Mouse (Mus musculus) heart, postnatal 4 days (tissue): ENCODE data around the gene Dmbt1. TPM values are rescaled to one million over a fixed set of nuclear protein-coding genes. Genes with fewer than 3 reads are reported as not detected.
"Not testable (repeated sequence)": the region's sequence is repeated elsewhere in the genome, so short reads cannot be mapped to it uniquely, and the experiment has no call there.

Source experiments
- DNase-seq: peaks from one replicate; pipeline ENCODE4 v3.0.0; 2021
- total RNA-seq, 2 experiments: library from RNA; stranded (reverse); gene quantifications; 2 replicates each; pipeline ENCODE4 v1.2.3; 2021

Dmbt1 gene
- total RNA-seq, 2 experiments from 2014 or later, result not detected

GRCm38 (mm10) chr7:131054808-131055370 is 23.0 kb downstream of the Dmbt1 start:
- DNase-seq, result no peak

- DNase-seq, result not testable (repeated sequence)
Observed at GRCm38 (mm10) chr7:131057918-131058317, 26.1 kb downstream of the Dmbt1 start.

- DNase-seq, result peak; percentile 48
Observed at GRCm38 (mm10) chr7:131059808-131060207, 28.0 kb downstream of the Dmbt1 start.

DNA sequence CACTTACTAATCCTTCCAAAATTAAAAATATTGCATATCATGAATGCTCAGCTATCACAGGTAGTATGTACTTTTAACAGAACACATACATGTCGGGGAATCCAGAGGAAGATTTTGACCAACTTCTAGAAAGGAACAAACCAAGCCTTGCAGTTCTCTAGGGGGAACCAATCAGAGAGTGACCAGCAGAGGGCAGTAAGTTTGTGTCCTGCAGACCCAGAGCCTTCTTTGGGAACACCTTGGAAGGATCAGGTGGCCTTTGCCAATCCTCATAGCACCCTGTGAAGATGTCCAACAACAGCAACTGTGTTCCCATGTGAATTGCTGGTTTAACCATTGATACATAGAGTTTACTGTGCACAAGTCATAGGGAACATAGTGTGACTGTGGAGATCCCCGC is 30.7 kb downstream of the Dmbt1 start:
- no peak for DNase-seq

DNA sequence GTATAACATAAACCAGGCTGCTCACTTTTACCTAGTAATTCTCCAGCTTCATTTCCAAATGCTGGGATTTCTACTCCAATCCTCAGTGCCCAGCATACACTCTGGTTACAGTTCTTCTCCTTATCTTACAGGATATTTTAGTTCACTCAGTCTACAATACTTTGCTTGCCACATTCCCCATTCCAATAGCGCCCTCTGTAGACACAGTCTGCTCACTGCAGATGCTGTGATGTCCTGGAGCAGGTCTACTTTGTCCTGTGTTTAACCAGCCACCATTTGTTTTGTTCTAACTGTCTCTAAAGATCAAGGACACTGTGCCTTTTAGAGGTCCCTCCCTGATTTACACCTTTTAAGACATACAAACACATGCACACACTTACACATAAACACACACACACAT is 36.3 kb downstream of the Dmbt1 start:
- peak; percentile 68 for DNase-seq

- not testable (repeated sequence) for DNase-seq
Observed at GRCm38 (mm10) chr7:131073476-131073875, 41.6 kb downstream of the Dmbt1 start.

DNA sequence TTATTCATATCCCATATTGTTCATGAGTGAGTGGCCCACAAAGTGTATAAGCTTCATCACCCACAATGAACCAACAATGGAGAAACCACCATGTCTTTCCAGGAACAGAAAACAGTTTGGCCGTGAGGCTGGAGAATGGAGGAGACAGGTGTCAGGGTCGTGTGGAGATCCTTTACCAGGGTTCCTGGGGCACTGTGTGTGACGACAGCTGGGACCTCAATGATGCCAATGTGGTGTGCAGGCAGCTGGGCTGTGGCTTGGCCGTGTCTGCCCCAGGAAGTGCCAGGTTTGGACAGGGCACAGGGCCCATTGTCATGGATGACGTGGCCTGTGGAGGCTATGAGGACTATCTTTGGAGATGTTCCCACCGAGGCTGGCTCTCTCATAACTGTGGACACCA is 42.2 kb downstream of the Dmbt1 start:
- DNase-seq, result not testable (repeated sequence)

DNA sequence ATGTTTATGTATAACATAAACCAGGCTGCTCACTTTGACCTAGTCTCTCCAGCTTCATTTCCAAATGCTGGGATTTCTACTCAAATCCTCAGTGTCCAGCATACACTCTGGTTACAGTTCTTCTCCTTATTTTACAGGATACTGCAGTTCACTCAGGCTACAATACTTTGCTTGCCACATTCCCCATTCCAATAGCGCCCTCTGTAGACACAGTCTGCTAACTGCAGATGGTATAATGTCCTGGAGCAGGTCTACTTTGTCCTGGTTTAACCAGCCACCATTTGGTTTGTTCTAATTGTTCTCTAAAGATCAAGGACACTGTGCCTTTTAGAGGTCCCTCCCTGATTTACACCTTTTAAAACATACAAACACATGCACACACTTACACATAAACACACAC is 44.1 kb downstream of the Dmbt1 start:
- DNase-seq, result peak; percentile 56

DNA sequence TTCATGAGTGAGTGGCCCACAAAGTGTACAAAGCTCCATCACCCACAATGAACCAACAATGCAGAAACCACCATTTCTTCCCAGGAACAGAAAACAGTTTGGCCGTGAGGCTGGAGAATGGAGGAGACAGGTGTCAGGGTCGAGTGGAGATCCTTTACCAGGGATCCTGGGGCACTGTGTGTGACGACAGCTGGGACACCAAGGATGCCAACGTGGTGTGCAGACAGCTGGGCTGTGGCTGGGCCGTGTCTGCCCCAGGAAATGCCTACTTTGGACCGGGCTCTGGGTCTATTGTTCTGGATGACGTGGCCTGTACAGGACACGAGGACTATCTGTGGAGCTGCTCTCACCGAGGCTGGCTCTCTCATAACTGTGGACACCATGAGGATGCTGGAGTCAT is 50.5 kb downstream of the Dmbt1 start:
- DNase-seq, result not testable (repeated sequence)

- DNase-seq, result peak; percentile 71
Observed at GRCm38 (mm10) chr7:131112486-131112885, 80.6 kb downstream of the Dmbt1 start.

- peak; percentile 30 for DNase-seq
Observed at GRCm38 (mm10) chr7:131113676-131114075, 81.8 kb downstream of the Dmbt1 start.

DNA sequence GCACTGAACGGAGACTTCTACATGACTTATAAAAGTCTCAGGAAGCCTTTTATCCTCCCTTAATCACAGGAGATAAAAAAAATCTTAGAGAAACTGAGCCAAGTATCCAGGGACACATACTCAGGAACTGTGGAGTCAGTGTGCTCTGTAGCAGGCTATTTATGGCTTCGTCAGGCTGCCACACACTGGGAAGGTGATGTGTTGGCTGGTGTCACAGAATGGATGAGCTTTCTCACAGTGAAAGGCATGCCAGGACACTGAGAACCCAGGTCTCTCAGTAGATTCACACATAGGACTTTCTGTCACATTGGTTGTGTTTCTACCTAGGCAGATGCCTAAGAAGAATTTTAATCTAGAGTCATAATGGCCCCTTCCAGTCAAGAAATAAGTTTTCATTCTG is 82.6 kb downstream of the Dmbt1 start:
- no peak for DNase-seq

DNA sequence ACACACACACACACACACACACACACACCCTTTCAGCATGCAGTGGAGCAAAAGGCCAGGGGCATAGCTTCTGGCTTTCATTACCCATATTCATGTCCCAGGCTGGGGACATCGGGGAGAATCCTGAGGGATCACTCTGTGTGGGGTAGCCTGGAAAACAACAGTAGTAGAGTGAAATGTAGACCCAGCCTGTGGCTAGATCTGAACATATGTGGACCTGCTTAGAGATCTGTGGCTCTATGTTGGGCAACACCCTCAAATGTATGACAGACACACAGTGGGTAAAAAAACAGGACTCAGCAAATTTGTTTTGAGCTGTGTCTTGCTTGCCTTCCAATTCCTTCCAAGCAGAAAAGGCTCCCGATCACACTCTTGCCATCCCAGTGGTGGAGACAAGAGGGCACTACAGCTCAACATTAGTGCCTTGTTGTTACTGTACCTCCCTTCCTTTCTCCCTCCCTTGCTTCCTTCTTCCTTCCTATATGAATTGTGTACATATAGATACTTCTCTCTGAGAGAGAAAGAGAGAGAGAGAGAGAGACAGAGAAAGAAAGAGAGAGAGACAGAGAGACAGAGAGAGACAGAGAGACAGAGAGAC is 90.5 kb downstream of the Dmbt1 start:
- no peak for DNase-seq

DNA sequence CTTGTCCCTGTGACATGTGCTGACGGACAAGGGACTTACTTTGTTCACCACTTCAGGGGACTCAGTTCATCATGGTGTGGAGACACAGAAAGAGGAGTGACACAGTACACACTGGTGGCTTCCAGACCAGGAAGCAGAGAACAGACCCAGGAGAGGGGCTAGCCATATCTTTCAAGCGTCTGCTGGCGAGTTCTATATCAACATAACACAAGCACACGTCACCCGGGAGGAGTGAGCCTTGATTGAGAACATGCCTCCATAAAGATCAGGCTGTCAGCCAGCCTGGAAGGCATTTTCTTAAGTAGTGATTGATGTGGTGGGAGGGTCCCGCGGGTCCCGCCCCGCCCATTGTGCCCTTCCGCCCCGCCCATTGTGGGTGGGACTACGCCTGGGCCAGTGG is 98.2 kb downstream of the Dmbt1 start:
- no peak for DNase-seq

GRCm38 (mm10) chr7:131133181-131133580 is 101.3 kb downstream of the Dmbt1 start:
- DNase-seq, result no peak

DNA sequence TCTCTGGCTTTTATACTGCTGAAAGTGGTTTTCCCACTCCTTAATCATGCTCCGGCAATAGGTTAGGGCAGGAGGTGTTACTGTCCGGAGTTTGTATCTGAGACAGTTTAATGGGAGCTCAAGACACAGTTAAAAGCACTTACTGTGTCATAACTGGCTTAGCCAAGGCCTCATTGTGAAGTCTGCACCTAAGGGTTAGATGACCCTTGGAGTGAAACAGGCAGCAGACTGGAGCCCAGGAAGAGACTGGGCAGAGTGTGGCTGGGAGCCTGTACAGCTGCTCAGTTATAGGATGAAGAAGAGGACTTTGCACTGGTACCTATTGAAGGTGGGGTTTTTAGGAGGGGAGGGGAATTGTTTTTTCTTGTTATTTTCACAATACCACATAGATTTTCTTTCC is 114.4 kb downstream of the Dmbt1 start, which contains the start of gene 4933402N03Rik:
TSS of gene 4933402N03Rik (minus strand) at position 101 of the 400 bp plus-strand sequence.
- no peak for DNase-seq

GRCm38 (mm10) chr7:131150179-131150578 is 118.3 kb downstream of the Dmbt1 start:
- no peak for DNase-seq

GRCm38 (mm10) chr7:131153044-131153443 is 121.2 kb downstream of the Dmbt1 start:
- DNase-seq, result no peak

DNA sequence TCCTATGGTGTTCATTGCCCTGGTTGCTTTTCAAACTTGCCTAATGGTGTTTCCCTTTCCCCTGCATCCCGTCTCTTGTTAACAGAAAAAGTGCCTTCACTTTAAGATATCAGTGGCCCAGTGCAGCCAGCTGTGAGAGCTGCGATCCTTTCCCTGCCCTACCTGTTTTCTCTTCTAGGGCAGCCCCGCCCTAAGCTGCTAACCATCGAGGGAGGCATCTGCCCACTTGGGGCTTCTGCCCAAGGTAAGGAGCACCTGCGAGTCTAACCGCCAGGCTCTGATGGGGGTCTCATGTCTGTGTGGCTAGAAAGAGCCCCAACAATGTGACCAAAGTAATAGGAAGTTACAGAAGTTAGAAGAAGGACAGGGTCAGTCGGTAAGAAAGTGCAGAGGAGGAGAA is 130.4 kb downstream of the Dmbt1 start:
- DNase-seq, result no peak

DNA sequence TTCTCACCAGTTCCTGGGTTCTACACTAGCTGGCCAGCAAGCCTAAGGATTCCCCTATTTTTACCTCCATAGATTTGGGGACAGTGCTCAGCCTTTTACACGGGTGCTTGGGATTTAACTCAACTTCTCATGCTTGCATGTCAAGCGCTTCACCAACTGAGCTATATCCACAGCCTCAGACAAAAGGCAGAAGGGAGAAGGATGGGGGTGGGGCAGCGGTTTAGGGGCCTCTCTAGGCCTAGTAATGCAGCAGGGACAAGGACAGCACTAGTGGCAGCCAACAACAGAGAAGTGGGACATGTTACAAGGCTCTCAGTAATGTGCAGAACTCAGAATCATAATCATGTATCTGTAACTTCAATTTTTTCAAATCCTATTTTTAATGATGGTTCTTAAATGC is 135.9 kb downstream of the Dmbt1 start:
- no peak for DNase-seq

GRCm38 (mm10) chr7:131169099-131169498 is 137.2 kb downstream of the Dmbt1 start:
- no peak for DNase-seq
